Mouse (Mus musculus) midbrain, embryonic 14.5 days (tissue): Measurements from ENCODE around the gene Arf4. TPM values are rescaled to one million over a fixed set of nuclear protein-coding genes. Genes with fewer than 3 reads are reported as not detected.

Experiments used
- ATAC-seq: fragments of 200-750 bp; cut with Nextera tagmentation; 2 replicates; pipeline ENCODE4 v1.8.0; 2017; ENCODE audit warnings: moderate number of reproducible peaks, moderate library complexity; ENCODE audit not compliant: low FRiP score, low TSS enrichment
- DNase-seq: peaks from one replicate; pipeline ENCODE4 v3.0.0-alpha.2; 2015
- H3K27ac ChIP-seq: fragments of 300-500 bp; sonication (generic); replicated peaks from 2 replicates; pipeline ENCODE4 v1.5.1; 2014; ENCODE audit warnings: mild to moderate bottlenecking, low read depth, low read length, moderate library complexity
- H3K27me3 ChIP-seq: fragments of 300-500 bp; sonication (generic); 2 replicates; pipeline ENCODE4 v1.6.1; 2014; ENCODE audit warnings: low read length, control low read depth, mixed read lengths; ENCODE audit not compliant: control insufficient read depth, insufficient read depth
- H3K36me3 ChIP-seq: fragments of 300-500 bp; sonication (generic); 2 replicates; pipeline ENCODE4 v1.6.1; 2014; ENCODE audit warnings: low read length, control low read depth; ENCODE audit not compliant: control insufficient read depth, insufficient read depth
- H3K4me1 ChIP-seq: fragments of 300-500 bp; sonication (generic); 2 replicates; pipeline ENCODE4 v1.6.1; 2014; ENCODE audit warnings: mild to moderate bottlenecking, antibody characterized with exemption, low read length, control low read depth; ENCODE audit not compliant: control insufficient read depth, insufficient read depth
- H3K4me2 ChIP-seq: fragments of 300-500 bp; sonication (generic); 2 replicates; pipeline ENCODE4 v1.6.1; 2014; ENCODE audit warnings: mild to moderate bottlenecking, low read length, moderate library complexity
- H3K4me3 ChIP-seq: fragments of 300-500 bp; sonication (generic); replicated peaks from 2 replicates; pipeline ENCODE4 v1.5.1; 2014; ENCODE audit warnings: low read depth, low read length
- H3K9ac ChIP-seq: fragments of 300-500 bp; sonication (generic); replicated peaks from 2 replicates; pipeline ENCODE4 v1.6.1; 2014; ENCODE audit warnings: mild to moderate bottlenecking, low read length, moderate library complexity
- H3K9me3 ChIP-seq: fragments of 300-500 bp; sonication (generic); 2 replicates; pipeline ENCODE4 v1.6.1; 2016; ENCODE audit warnings: low read length, control low read depth, mixed read lengths; ENCODE audit not compliant: control insufficient read depth
- WGBS: fragments of 180-500 bp; shearing (Covaris S2); extraction: QIAGEN DNeasy Blood & Tissue Kit; methylation state at CpG from one replicate; pipeline ENCODE4 v1.1.7; 2014; 5-methylcytosine and 5-hydroxymethylcytosine counted together
- polyA plus RNA-seq: library from polyadenylated mRNA; unstranded; fragments of >200 nt; fragmentation: Nextera tagmentation; extraction: Ambion mirVana; gene quantifications from 2 replicates; pipeline ENCODE4 v1.2.1, GENCODE M21; 2014

Arf4 gene
- polyA plus RNA-seq, 1 experiment from 2014 or later, result 580 TPM

- ATAC-seq, result no peak
- 96% methylated on average over 4 of the region's 4 CpGs for WGBS
- H3K9ac ChIP-seq, result no peak overlapping the region
- no peaks in the 10 kb centered on the region for H3K9me3 ChIP-seq
- no peak overlapping the region for H3K4me3 ChIP-seq
- no peak overlapping the region for H3K4me2 ChIP-seq
- no peak for DNase-seq
- H3K27me3 ChIP-seq, result no peaks in the 10 kb centered on the region
- no peaks in the 10 kb centered on the region for H3K4me1 ChIP-seq
- peaks cover 91% of the 10 kb centered on the region for H3K36me3 ChIP-seq
- no peak overlapping the region for H3K27ac ChIP-seq
Measured at GRCm38 (mm10) chr14:26625301-26625700, 12.6 kb upstream of the Arf4 start.

- no peaks in the 10 kb centered on the region for H3K9me3 ChIP-seq
- no peak overlapping the region for H3K27ac ChIP-seq
- no peaks in the 10 kb centered on the region for H3K27me3 ChIP-seq
- no peaks in the 10 kb centered on the region for H3K4me1 ChIP-seq
- H3K4me3 ChIP-seq, result no peak overlapping the region
- ATAC-seq (no peak), DNase-seq (no peak)
- 90% methylated on average over 5 of the region's 5 CpGs for WGBS
- H3K4me2 ChIP-seq, result no peak overlapping the region
- peaks cover 87% of the 10 kb centered on the region for H3K36me3 ChIP-seq
- no peak overlapping the region for H3K9ac ChIP-seq
Measured at GRCm38 (mm10) chr14:26626605-26627140, 11.2 kb upstream of the Arf4 start.

- peak overlapping the region; percentile 44 for H3K9ac ChIP-seq
- H3K9me3 ChIP-seq, result no peaks in the 10 kb centered on the region
- H3K36me3 ChIP-seq, result peaks cover 7% of the 10 kb centered on the region
- DNase-seq (no peak), ATAC-seq (peak; percentile 7; the same call in 1 of the 2 replicates)
- peak overlapping the region; percentile 89 for H3K4me2 ChIP-seq
- H3K4me1 ChIP-seq, result peaks cover 22% of the 10 kb centered on the region
- WGBS, result 32% methylated on average over 17 of the region's 17 CpGs
- peak overlapping the region; percentile 91 for H3K4me3 ChIP-seq
- H3K27ac ChIP-seq, result peak overlapping the region; percentile 96
- no peaks in the 10 kb centered on the region for H3K27me3 ChIP-seq
Measured at GRCm38 (mm10) chr14:26637025-26637850, 636 bp upstream of the Arf4 start.

GRCm38 (mm10) chr14:26638708-26639084, 822 bp downstream of the Arf4 start:
- H3K27ac ChIP-seq, result peak overlapping the region; percentile 96
- peak overlapping the region; percentile 89 for H3K4me2 ChIP-seq
- no peaks in the 10 kb centered on the region for H3K27me3 ChIP-seq
- H3K9ac ChIP-seq, result peak overlapping the region; percentile 89
- no peaks in the 10 kb centered on the region for H3K36me3 ChIP-seq
- no peaks in the 10 kb centered on the region for H3K9me3 ChIP-seq
- ATAC-seq (peak; percentile 15), DNase-seq (peak; percentile 59)
- H3K4me3 ChIP-seq, result peak overlapping the region; percentile 91
- H3K4me1 ChIP-seq, result peaks cover 22% of the 10 kb centered on the region
- WGBS, result under 1% methylated on average over 16 of the region's 16 CpGs

- H3K4me1 ChIP-seq, result peaks cover 22% of the 10 kb centered on the region
- peak; percentile 25 for DNase-seq
- WGBS, result 2% methylated on average over 11 of the region's 11 CpGs
- H3K9ac ChIP-seq, result peak overlapping the region; percentile 89
- no peaks in the 10 kb centered on the region for H3K36me3 ChIP-seq
- H3K4me3 ChIP-seq, result peak overlapping the region; percentile 91
- H3K27ac ChIP-seq, result 0 out of 2 replicates have a peak overlapping the region, but pooled peaks have one; percentile 20
- no peaks in the 10 kb centered on the region for H3K27me3 ChIP-seq
- H3K4me2 ChIP-seq, result peak overlapping the region; percentile 89
- no peak for ATAC-seq
- H3K9me3 ChIP-seq, result no peaks in the 10 kb centered on the region
Measured at GRCm38 (mm10) chr14:26639251-26639650, 1.4 kb downstream of the Arf4 start.

GRCm38 (mm10) chr14:26639961-26640360, 2.1 kb downstream of the Arf4 start:
- 23% methylated on average over 2 of the region's 2 CpGs for WGBS
- H3K4me2 ChIP-seq, result peak overlapping the region; percentile 89
- DNase-seq (peak; percentile 21), ATAC-seq (no peak)
- H3K4me1 ChIP-seq, result peaks cover 22% of the 10 kb centered on the region
- H3K4me3 ChIP-seq, result peak overlapping the region; percentile 91
- H3K9ac ChIP-seq, result peak overlapping the region; percentile 89
- no peaks in the 10 kb centered on the region for H3K36me3 ChIP-seq
- no peak overlapping the region for H3K27ac ChIP-seq
- H3K27me3 ChIP-seq, result no peaks in the 10 kb centered on the region
- no peaks in the 10 kb centered on the region for H3K9me3 ChIP-seq

GRCm38 (mm10) chr14:26643006-26643624, 5.2 kb downstream of the Arf4 start:
- no peak overlapping the region for H3K9ac ChIP-seq

GRCm38 (mm10) chr14:26645989-26646650, 8.2 kb downstream of the Arf4 start:
- Histone ChIP-seq H3K27me3 (no peaks in the 10 kb centered on the region), H3K36me3 (peaks cover 24% of the 10 kb centered on the region), H3K4me1 (peaks cover 4% of the 10 kb centered on the region; the same call in 1 of the 2 replicates), H3K4me3 (no peak overlapping the region), H3K27ac (no peak overlapping the region), H3K4me2 (peak overlapping the region; percentile 24; the same call in 1 of the 2 replicates), H3K9me3 (no peaks in the 10 kb centered on the region), H3K9ac (no peak overlapping the region)
- 41% methylated on average over 5 of the region's 5 CpGs for WGBS
- DNase-seq (peak; percentile 78), ATAC-seq (no peak)

More at GRCm38 (mm10) chr14:26643006-26643624, 5.2 kb downstream of the Arf4 start:
- no peak overlapping the region for H3K4me2 ChIP-seq
- ATAC-seq, result no peak
- 81% methylated on average over 3 of the region's 3 CpGs for WGBS
- no peak overlapping the region for H3K27ac ChIP-seq
- peaks cover 19% of the 10 kb centered on the region for H3K4me1 ChIP-seq
- no peaks in the 10 kb centered on the region for H3K9me3 ChIP-seq
- H3K27me3 ChIP-seq, result no peaks in the 10 kb centered on the region
- H3K36me3 ChIP-seq, result peaks cover 11% of the 10 kb centered on the region
- no peak overlapping the region for H3K4me3 ChIP-seq
- no peak for DNase-seq
